Mouse (Mus musculus): ENCODE measurements around the gene Kirrel3.

The Kirrel3 gene

GRCm38 (mm10) chr9:34825089-34825400 lies 339.4 kb downstream of the Kirrel3 start:
- in situ Hi-C loops (cut with MboI) = no loop called here

- in situ Hi-C loops (cut with MboI) = no loop called here
Measured at GRCm38 (mm10) chr9:34825402-34826008, 339.8 kb downstream of the Kirrel3 start.

GRCm38 (mm10) chr9:34830696-34831095 lies 345.0 kb downstream of the Kirrel3 start:
- in situ Hi-C loops (cut with MboI) = no loop called here

- in situ Hi-C loops (cut with MboI) = no loop called here
Measured at GRCm38 (mm10) chr9:34836801-34837200, 351.1 kb downstream of the Kirrel3 start.

GRCm38 (mm10) chr9:34837700-34838462 lies 352.2 kb downstream of the Kirrel3 start:
- in situ Hi-C loops (cut with MboI) = no loop called here

GRCm38 (mm10) chr9:34843275-34843965 lies 357.7 kb downstream of the Kirrel3 start:
- in situ Hi-C loops (cut with MboI) = no loop called here

GRCm38 (mm10) chr9:34846440-34846839 lies 360.7 kb downstream of the Kirrel3 start:
- in situ Hi-C loops (cut with MboI) = no loop called here

GRCm38 (mm10) chr9:34847664-34848063 lies 362.0 kb downstream of the Kirrel3 start:
- in situ Hi-C loops (cut with MboI) = no loop called here

GRCm38 (mm10) chr9:34851136-34851535 lies 365.4 kb downstream of the Kirrel3 start:
- in situ Hi-C loops (cut with MboI) = no loop called here

GRCm38 (mm10) chr9:34857575-34857974 lies 371.9 kb downstream of the Kirrel3 start:
- in situ Hi-C loops (cut with MboI) = no loop called here

GRCm38 (mm10) chr9:34858071-34858470 lies 372.4 kb downstream of the Kirrel3 start:
- in situ Hi-C loops (cut with MboI) = no loop called here

GRCm38 (mm10) chr9:34860934-34861333 lies 375.2 kb downstream of the Kirrel3 start:
- in situ Hi-C loops (cut with MboI) = no loop called here

GRCm38 (mm10) chr9:34861775-34862174 lies 376.1 kb downstream of the Kirrel3 start:
- in situ Hi-C loops (cut with MboI) = no loop called here

- in situ Hi-C loops (cut with MboI) = no loop called here
Measured at GRCm38 (mm10) chr9:34865606-34866005, 379.9 kb downstream of the Kirrel3 start.

- in situ Hi-C loops (cut with MboI) = no loop called here
Measured at GRCm38 (mm10) chr9:34871316-34871966, 385.7 kb downstream of the Kirrel3 start.

GRCm38 (mm10) chr9:34875238-34875637 lies 389.5 kb downstream of the Kirrel3 start:
- in situ Hi-C loops (cut with MboI) = no loop called here

- in situ Hi-C loops (cut with MboI) = no loop called here
Measured at GRCm38 (mm10) chr9:34877186-34877585, 391.5 kb downstream of the Kirrel3 start.

GRCm38 (mm10) chr9:34877799-34878198 lies 392.1 kb downstream of the Kirrel3 start:
- in situ Hi-C loops (cut with MboI) = no loop called here

- in situ Hi-C loops (cut with MboI) = no loop called here
Measured at GRCm38 (mm10) chr9:34881750-34882149, 396.1 kb downstream of the Kirrel3 start.

GRCm38 (mm10) chr9:34882211-34882610 lies 396.5 kb downstream of the Kirrel3 start:
- in situ Hi-C loops (cut with MboI) = no loop called here

- in situ Hi-C loops (cut with MboI) = no loop called here
Measured at GRCm38 (mm10) chr9:34883122-34883521, 397.4 kb downstream of the Kirrel3 start.

- in situ Hi-C loops (cut with MboI) = no loop called here
Measured at GRCm38 (mm10) chr9:34884325-34884724, 398.6 kb downstream of the Kirrel3 start.

GRCm38 (mm10) chr9:34884942-34885341 lies 399.2 kb downstream of the Kirrel3 start:
- in situ Hi-C loops (cut with MboI) = no loop called here
